Mouse (Mus musculus): ENCODE data around the gene Slc12a9. TPM values are rescaled to one million over a fixed set of nuclear protein-coding genes. Genes with fewer than 3 reads are reported as not detected.

Slc12a9 gene
- total RNA-seq, 1 experiment from 2014 or later, result 2.1 TPM

DNA sequence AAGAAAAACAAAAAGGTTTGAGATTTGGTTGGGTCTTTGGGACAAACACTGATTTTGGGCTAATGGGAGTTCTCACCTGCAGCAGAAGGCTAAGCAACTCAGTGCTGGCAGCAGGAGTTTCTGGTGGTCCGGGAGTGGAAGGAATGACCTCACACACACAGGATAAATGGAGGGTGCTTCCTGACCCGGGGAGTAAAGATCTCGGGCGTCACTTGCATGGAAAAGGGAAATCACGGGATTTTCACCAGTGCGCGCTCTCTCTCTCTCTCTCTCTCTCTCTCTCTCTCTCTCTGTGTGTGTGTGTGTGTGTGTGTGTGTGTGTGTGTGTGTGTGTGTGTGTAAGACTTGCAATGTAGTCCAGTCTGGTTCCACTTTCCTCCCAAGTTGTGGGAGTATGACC lies 14.5 kb upstream of the Slc12a9 start:
- ATAC-seq (replicated peaks; ENCODE audit: low read depth, poor library complexity, severe bottlenecking), result no peak

DNA sequence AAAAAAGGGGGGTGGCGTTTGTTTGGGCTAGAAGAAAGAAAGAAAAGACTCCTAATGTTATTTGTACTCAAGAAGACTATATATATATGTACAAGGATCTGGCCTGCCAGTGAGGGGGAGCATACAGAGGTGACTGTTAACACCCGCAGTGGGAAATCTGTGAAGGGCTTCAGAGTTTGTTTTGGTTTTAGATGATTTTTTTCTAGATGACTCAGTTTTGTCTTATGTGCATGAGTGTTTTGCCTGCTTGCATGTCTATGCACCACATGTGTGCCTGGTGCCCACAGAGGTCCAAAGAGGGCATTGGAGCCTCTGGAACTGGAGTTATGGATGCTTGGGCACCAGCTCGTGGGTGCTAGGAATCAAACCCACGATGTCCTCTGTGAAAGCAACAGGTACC lies 13.6 kb upstream of the Slc12a9 start:
- ATAC-seq (replicated peaks; ENCODE audit: low read depth, poor library complexity, severe bottlenecking), result no peak

DNA sequence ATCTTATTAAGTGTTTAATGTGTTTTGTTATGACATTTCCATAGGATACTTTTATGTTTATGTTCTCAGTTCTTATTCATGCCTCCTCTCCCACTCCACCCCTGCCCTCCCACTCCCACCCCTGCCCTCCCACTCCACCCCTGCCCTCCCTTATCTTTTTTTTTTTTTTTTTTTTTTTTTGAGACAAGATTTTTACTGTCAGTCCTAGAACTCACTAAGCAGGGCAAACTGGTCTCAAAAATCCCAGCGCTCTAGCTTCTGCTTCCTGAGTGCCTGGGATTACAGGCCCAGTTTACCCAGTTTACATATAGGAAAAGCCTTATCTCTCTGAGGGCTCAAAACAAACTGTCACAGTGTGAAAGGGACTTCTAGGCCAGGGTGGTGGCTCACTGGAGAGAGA lies 13.0 kb upstream of the Slc12a9 start:
- ATAC-seq (replicated peaks; ENCODE audit: low read depth, poor library complexity, severe bottlenecking), result no peak

DNA sequence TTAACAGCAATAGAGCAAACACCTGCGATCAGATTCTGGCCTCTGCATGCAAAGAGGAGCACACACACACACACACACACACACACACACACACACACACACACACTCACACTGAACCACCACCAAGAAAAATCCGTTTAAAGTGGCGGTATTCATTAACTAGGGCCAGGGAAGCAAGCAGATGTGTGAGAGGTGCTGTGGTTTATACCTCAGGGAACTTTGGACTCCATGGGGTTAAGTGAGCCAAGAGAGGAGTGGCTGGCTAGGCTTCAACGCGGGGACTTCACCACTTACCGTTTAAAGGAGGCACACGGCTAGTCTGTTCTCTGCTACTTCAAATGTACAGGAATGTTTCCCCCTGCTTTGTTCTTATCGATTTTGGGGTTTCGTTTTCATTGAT lies 12.4 kb upstream of the Slc12a9 start:
- ATAC-seq (replicated peaks; ENCODE audit: low read depth, poor library complexity, severe bottlenecking), result 0 out of 2 replicates have a peak, but pooled peaks have one; percentile 24

DNA sequence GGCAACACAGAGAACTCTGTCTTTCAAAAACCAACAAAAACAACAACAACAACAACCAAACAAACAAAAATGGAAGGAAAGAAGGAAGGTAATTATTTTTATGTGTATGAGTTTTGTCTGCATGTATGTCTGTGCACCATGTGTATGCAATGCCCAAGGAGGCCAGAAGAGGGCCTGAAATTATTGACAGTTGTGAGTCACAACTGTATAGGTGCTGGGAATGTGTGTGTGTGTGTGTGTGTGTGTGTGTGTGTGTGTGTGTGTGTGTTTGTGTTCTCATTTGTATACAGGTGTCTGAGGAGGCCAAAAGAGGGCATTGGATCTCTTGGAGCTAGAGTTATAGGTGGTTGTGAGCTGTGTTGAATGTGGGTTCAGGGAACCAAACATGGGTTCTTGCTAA lies 10.5 kb upstream of the Slc12a9 start:
- ATAC-seq (replicated peaks; ENCODE audit: low read depth, poor library complexity, severe bottlenecking), result no peak

DNA sequence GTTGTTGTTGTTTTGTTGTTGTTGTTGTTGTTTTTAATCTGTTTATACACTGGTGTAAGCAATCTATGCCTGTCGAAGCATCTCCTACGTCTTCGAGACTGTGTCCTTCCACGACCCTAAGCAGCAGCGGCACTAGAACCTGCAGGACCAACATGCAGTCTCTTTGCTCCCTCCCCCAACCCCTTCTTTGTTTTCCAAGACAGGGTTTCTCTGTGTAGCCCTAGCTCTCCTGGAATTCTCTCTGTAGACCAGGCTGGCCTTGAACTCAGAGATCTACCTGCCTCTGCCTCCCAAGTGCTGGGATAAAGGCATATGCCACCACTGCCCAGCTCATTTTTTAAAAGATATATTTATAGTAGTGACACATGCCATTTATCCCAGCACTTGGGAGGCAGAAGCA lies 10.0 kb upstream of the Slc12a9 start:
- ATAC-seq (replicated peaks; ENCODE audit: low read depth, poor library complexity, severe bottlenecking), result no peak

DNA sequence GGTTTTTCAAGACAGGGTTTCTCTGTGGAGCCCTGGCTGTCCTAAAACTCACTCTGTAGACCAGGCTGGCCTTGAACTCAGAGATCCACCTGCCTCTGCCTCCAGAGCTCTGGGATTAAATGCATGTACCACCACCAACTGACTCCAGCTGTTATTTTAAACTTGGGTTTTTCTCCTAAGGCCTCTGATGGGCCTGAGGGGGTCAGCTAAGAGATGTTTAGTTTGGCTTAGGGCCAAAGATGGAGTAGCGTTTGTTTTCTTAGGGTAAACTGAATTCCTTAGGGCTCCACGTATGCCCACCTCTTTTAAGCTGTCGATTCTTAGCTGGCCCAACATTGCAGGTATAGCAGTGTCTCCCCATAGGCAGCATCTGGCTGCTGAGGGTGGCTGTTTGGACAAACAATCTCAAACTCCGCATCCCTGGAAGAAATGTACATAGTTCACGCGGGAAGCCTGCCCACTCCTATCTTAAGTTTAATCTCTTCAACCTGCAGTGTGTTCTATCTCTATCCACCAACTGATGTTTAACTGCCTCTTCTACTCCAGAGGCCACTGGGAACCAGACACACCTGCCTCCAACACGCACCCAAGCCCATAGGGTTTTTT lies 9.1 kb upstream of the Slc12a9 start:
- no peak for ATAC-seq (replicated peaks; ENCODE audit: low read depth, poor library complexity, severe bottlenecking)

DNA sequence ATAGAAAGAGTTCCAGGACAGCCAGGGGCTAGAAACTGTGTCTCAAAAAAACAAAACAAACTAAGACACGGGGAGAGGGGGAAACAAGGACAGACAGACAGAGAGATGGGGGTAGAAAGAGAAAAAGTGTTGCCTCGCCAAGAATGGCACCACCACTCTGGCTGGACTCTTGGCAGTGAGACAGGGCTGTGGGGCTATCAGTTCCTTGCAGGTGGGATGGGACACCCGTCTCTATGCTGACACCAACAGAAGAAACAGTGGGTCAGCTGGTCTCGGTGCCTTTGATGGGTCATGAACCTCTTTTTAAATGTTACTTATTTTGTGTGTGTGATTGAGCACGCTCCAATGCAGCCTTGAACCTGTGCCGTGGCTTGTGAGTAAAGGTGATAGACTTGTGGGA lies 6.8 kb upstream of the Slc12a9 start:
- no peak for ATAC-seq (replicated peaks; ENCODE audit: low read depth, poor library complexity, severe bottlenecking)

DNA sequence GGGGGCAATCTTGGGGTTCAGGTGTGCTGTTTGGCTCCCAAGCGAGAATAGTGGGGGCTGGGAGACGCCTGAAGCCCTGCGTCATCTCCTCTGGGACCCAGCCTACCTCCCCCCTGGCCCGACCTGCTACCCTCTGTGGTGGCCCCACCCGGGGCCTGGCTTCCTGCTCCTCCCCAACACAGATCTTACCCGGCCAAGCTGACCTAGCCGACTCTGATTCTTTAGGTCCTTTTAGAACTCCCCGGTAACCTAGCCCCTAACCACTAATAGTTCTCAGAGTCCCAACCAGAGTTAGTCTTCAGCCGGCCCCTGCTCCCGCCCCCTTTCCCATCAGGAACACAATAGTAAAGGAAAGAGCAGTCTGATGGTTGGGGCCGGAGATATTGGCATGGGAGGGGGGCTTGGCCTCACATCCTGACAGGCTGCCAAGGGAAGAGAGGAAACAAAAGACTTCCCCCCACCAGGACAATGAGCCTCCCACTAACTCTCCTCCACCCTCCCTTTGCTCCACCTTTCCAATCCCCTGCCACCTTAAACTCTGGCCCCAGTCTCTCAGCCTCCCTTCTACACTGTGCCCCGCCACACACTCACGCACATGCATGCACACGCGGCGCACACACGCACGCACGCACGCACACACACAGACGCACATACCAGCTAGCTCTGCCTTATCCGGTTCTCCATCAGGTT lies 6.0 kb upstream of the Slc12a9 start:
- no peak for ATAC-seq (replicated peaks; ENCODE audit: low read depth, poor library complexity, severe bottlenecking)

DNA sequence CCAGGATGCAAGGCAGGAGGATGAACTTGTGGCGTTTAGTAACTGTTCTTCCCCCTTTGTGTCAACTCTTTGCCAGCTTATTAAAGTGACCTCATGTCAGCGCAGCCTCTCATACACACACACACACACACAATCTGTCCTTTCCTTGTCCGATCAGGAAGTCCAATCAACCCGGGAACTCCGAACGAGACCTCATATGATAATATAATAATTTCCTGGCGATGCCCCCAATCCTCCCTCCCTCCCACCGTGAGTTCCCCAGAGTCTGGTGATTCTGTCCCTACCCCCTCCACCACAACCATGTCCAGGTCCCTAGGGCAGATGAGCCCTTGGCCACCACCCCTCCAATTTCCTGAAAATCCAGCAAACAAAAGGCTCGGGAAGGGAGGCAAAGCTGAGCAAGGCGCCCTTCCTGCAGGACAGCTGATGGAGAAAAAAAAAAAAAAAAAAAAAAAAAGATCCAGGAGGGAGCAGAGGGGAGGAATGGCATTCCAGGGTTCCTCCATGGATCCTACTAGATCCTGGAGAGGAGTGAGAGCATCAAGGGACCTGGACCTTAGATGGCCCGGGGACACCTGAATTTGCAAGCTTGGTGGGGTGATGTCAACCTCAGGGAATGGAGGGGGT lies 5.4 kb upstream of the Slc12a9 start:
- no peak for ATAC-seq (replicated peaks; ENCODE audit: low read depth, poor library complexity, severe bottlenecking)

DNA sequence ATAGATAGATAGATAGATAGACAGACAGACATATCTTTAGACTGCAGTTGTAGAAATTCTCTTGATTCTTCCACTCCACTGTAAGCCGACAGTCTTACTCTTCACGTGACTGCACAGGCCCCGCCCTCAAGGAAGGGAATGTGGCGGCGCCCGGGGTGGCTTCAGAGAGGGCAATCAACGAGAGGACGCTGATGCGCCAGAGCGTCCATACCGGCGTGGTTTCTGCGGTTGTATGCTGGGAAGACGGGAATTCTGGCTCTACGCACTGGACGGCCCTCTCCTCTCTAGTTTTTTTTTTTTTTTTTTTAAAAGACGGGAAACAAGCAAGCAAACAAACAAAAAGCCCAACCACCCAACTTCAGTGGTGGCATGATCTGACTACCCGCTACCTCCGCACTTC lies 4.9 kb upstream of the Slc12a9 start:
- ATAC-seq (replicated peaks; ENCODE audit: low read depth, poor library complexity, severe bottlenecking), result peak; percentile 60

DNA sequence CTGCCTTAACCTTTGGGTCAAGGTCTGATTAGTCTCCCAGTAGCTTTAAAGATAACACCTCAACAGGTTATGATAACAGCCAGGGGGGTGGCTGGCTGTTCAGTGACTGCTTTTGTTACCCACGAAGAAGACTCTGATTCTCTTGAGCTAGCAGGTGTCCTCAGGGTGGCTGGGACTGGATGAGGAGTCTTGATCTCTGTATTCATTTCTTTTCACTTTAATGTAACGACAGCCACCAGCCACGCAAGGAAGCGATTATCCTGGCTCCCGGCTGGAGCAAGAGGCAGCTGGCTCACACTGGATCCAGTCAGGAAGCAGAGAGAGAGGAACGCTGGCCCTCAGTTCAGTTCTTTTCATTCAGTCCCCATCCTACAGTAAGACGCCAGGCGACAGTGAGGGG lies 3.8 kb upstream of the Slc12a9 start:
- no peak for ATAC-seq (replicated peaks; ENCODE audit: low read depth, poor library complexity, severe bottlenecking)

DNA sequence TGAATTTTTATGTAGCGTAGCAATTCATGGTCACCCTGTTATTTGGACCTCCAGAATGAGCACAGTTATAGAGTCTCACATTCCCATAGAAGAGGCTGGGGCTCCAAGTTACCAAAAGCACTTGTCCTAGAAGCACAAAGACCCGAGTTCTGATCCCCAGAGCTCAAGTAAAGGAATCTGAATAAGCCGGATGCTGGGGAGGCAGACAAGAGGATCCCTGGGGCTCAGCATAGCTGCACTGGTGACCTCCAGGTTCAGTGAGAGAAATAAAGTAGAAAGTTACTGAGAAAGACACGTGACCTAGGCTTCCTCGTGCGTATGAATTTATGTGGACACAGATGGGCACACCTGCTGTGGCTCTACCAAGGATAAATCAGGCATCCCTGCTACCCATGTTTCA lies 1.7 kb upstream of the Slc12a9 start:
- ATAC-seq (replicated peaks; ENCODE audit: low read depth, poor library complexity, severe bottlenecking), result no peak

DNA sequence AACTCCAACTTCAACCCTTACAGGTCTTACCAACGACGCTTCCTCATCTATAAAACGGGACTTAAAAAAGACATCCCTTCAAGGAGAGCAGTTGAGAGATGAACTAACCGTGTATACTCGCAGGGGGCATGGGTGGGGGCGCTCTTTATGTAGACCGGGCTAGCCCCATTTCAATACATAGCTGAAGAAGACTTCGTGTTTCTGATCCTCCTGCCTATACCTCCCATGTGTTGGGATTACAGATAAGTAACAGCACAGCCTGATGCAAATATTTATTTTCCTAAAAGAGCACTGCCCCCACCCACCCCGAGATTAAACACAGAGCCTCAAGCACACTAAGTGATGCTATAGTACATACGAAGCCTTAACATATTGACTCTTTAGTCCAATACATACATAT lies 920 bp upstream of the Slc12a9 start:
- ATAC-seq (replicated peaks; ENCODE audit: low read depth, poor library complexity, severe bottlenecking), result no peak

DNA sequence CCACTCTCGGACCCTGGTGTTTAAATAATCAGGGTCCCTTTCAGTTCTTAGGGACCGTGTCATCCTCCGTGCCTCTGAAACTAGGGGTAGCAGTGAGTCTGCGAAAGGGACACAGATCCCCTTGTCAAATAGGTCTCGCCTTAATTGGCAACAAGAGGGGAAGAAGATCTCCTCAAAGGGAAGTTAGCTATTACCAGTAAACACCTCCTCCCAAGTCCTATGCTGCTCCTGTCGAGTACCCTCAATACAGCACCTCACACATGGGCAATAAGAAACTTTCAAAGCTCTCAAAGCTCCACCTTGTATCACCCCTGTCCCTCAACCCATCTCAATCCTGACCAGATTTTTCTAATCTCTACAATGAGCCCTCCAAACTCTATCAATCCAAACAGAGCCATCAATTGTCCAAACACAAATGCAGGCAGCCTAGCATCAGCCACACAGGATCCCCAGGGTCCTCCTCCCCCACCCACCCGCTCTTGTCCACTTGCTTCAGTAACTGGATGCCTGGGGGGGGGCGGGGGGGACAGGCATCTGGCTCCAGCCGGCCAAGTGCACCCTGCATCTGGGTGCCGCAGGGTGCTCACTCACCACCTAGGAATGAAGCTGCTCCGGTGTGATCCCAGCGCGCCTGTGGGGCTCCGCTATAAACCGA lies 413 bp downstream of the Slc12a9 start:
- ATAC-seq (replicated peaks; ENCODE audit: low read depth, poor library complexity, severe bottlenecking), result no peak

DNA sequence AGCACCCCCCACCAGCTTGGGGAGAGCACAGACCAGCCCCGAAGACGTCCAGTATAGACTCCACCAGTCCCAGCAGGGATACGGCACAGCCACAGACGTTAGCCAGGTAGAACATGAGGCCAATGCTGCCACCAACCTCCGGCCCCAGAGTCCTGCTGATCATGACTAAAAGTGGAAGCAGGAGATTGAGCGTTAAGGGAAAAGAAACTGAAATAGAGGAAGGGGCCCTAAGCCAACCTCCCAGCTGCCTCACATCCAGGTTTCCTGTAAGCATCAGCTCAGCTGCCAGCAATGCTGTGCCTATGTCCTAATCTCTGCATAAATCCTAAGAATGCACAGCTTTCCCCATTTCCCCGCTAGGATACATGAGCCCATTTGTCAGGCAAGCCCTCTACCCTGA lies 2.5 kb downstream of the Slc12a9 start:
- no peak for ATAC-seq (replicated peaks; ENCODE audit: low read depth, poor library complexity, severe bottlenecking)

DNA sequence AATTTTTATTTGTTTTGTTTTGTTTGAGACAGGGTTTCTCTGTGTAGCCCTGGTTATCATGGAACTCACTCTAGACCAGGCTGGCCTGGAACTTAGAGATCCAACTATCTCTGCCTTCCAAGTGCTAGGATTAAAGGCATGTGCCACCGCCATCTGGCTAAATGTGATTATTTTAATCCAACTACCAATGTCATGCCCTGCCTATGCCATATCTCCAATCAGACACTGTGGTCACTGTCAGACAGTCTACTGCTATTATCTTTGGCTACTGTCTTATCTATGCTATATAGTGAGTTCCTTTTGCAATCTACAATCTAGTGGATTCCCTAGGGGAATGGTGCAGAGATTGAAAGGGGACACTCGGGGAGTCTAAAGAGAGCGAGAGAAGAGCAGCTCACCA lies 12.4 kb downstream of the Slc12a9 start:
- no peak for ATAC-seq (replicated peaks; ENCODE audit: low read depth, poor library complexity, severe bottlenecking)

DNA sequence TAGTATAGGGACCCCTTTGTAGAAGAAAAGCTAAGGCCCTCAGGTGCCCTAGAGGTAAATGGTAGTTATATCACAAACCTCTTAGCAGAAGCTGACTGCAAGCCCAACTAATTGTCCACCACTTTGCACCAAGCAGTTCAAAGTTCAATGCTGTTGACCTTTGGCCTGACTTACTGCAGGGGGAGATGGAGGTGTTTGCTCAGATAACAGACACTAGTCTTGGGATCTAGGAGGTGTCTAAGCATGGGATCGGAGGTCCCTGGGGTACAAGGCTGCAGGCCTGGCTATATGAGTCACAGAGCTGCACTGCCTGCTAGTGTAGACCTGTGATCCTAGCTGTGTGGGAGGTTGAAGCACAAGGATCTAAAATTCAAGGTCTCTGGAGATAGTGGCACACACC lies 14.8 kb downstream of the Slc12a9 start:
- ATAC-seq (replicated peaks; ENCODE audit: low read depth, poor library complexity, severe bottlenecking), result no peak

DNA sequence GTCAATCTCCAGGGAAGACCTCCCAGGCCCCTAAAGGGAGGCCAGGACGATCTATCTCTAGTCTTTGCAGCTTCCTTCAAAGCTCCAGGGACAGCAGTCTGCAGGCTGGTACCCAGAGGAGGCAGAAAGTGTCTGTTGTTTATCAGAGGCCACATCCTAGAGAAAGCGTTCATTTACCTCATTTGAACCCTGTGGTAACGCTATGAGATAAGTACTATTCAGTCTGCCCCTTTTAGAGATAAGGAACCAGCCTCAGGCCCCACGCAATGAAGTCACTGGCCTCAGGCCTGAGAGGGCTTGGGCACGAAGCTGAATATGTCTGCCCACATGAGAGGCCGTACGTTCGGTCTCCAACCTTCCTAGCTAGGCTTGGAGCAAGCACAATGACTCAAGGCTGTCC lies 16.0 kb downstream of the Slc12a9 start:
- ATAC-seq (replicated peaks; ENCODE audit: low read depth, poor library complexity, severe bottlenecking), result no peak; the same call in 1 of the 2 replicates

DNA sequence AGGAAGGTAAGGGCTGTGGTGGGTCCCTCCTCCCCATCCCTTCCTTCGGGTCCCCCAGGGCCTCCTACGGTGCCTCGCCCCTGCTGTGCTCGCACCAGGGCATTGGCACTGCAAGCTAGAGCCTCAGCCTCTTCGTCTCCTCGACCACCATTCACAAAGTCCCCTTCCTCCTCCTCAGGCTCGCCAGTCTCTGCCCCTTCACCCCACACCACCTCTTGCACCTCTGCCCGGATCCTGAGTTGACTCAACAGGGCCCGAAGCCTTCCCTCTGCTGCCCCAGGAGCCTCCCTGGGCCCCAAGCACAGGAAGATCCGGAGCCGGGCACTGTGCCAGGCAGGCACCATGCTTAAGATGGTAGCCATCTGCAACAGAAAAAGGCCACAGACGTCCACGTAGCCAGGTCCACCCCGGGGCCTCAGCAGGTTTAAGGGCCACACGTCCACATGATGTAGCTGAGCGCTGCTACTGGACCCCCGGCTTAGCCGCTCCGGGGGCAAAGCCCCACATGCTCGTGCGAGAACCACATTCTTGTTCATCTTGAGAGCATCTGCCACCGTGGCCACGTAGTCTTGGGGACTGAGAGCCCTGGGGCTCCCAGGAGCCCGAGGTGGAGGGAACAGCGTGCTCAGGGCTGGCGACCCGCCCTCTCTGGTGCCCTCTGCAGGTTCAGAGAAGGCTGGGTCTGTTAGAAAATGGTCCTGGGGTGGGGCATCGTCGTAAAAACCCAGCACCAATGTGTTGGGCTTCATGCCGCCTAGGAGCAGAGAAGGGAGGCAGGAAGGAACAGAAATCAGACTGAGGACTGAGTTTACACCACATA lies 18.1 kb downstream of the Slc12a9 start:
- peak; percentile 64 for ATAC-seq (replicated peaks; ENCODE audit: low read depth, poor library complexity, severe bottlenecking)
